Mouse (Mus musculus) thymus, adult 2 months (tissue): ENCODE results near the gene Mmp28. TPM values are rescaled to one million over a fixed set of nuclear protein-coding genes. Genes with fewer than 3 reads are reported as not detected.

Experiments used
- DNase-seq: peaks from one replicate; pipeline ENCODE4 v3.0.0; 2021
- H3K27ac ChIP-seq: fragments of 200-500 bp; 2 replicates; pipeline ENCODE4 v1.5.1; 2012; ENCODE audit warnings: low read length, control low read depth; ENCODE audit not compliant: control insufficient read depth, insufficient read depth
- H3K27me3 ChIP-seq: fragments of 200-500 bp; 2 replicates; pipeline ENCODE4 v1.6.1; 2012; ENCODE audit warnings: mild to moderate bottlenecking, low read length, moderate library complexity, mixed read lengths; ENCODE audit not compliant: control insufficient read depth, insufficient read depth
- H3K36me3 ChIP-seq: fragments of 200-500 bp; 2 replicates; pipeline ENCODE4 v1.6.1; 2012; ENCODE audit warnings: mild to moderate bottlenecking, low read length, moderate library complexity; ENCODE audit not compliant: control insufficient read depth, insufficient read depth
- H3K4me1 ChIP-seq: fragments of 200-500 bp; replicated peaks from 2 replicates; pipeline ENCODE4 v1.6.1; 2012; ENCODE audit warnings: low read length; ENCODE audit not compliant: control insufficient read depth, insufficient read depth
- H3K4me3 ChIP-seq: fragments of 200-500 bp; 2 replicates; pipeline ENCODE4 v1.5.1; 2012; ENCODE audit warnings: mild to moderate bottlenecking, low read length, control low read depth, moderate library complexity; ENCODE audit not compliant: control insufficient read depth, insufficient read depth
- CTCF ChIP-seq: fragments of 200-500 bp; IDR thresholded peaks from 2 replicates; pipeline ENCODE4 v1.5.1; 2012; ENCODE audit warnings: mild to moderate bottlenecking, control low read depth, low read length, moderate library complexity, borderline replicate concordance; ENCODE audit not compliant: control insufficient read depth, poor library complexity, insufficient read depth; ENCODE audit errors: extremely low read depth
- POLR2A ChIP-seq: fragments of 200-500 bp; IDR thresholded peaks from 2 replicates; pipeline ENCODE4 v1.6.1; 2012; ENCODE audit warnings: mild to moderate bottlenecking, low read length, control low read depth, moderate library complexity; ENCODE audit not compliant: control insufficient read depth, poor library complexity, insufficient read depth; ENCODE audit errors: extremely low read depth
- WGBS: fragments of 180-500 bp; shearing (Covaris S2); methylation state at CpG from one replicate; pipeline ENCODE4 v1.1.7; 2018; 5-methylcytosine and 5-hydroxymethylcytosine counted together
- polyA plus RNA-seq: library from polyadenylated mRNA; depleted of rRNA; stranded (reverse); fragments of >200 nt; gene quantifications from 2 replicates; pipeline ENCODE4 v1.2.3, GENCODE M21; 2012

The Mmp28 gene
- polyA plus RNA-seq, 1 experiment = 8.2 TPM

DNA sequence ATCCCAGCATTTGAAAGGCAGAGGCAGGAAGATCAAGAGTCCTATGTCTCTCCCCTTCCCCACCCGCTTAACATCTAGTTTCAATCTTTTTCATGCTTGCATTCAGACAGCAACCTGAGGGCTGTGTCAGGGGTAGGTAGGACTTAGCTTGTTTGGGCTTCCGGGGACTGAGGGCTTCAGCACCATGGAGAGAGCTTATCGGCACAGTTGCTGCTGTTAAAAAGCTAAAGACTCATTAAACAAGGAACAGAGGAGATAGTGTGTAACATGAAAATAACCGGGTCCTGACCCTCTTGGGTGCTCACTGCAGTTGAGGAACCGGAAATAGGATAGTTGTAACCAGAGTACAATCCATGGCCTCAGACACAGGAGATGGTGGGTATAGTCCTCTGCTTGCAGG is 45.8 kb downstream of the Mmp28 start:
- 6% methylated on average over 5 of the region's 5 CpGs for WGBS
- H3K27ac ChIP-seq = no peak overlapping the region
- 0 out of 2 replicates have a peak, but pooled peaks cover 3% of the 10 kb centered on the region for H3K4me1 ChIP-seq
- peak; percentile 71 for DNase-seq
- H3K27me3 ChIP-seq = no peaks in the 10 kb centered on the region; the same call in 1 of the 2 replicates
- H3K36me3 ChIP-seq = no peaks in the 10 kb centered on the region
- H3K4me3 ChIP-seq = no peak overlapping the region
- TF ChIP-seq POLR2A (no peak), CTCF (no peak)

DNA sequence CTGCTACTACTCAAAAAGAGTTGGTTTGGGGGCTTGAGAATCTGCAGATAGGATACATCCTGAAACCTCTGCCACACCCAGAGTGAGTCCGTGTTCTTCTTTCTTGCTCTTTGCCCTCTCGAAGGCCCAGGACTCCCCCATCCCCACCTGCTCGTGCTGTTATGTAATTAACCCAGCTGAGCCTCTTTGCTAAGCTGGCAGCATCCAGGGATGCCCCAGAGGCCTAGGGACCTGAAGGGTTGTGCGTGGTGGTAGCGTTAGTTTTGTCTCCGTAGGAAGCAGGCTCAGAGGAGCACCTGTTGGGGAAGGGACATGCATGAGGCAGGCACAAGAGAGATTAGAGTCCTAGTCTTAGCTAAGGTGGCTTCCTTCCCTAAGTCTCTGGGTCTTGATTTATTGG is 52.4 kb downstream of the Mmp28 start:
- no peak overlapping the region for H3K4me3 ChIP-seq
- no peak for TF ChIP-seq CTCF
- TF ChIP-seq POLR2A = no peak
- no peak overlapping the region for H3K27ac ChIP-seq
- peaks cover 7% of the 10 kb centered on the region; the same call in 1 of the 2 replicates for H3K27me3 ChIP-seq
- H3K36me3 ChIP-seq = no peaks in the 10 kb centered on the region
- H3K4me1 ChIP-seq = peaks cover 3% of the 10 kb centered on the region; the same call in 1 of the 2 replicates
- DNase-seq = no peak
- 82% methylated on average over 6 of the region's 6 CpGs for WGBS

DNA sequence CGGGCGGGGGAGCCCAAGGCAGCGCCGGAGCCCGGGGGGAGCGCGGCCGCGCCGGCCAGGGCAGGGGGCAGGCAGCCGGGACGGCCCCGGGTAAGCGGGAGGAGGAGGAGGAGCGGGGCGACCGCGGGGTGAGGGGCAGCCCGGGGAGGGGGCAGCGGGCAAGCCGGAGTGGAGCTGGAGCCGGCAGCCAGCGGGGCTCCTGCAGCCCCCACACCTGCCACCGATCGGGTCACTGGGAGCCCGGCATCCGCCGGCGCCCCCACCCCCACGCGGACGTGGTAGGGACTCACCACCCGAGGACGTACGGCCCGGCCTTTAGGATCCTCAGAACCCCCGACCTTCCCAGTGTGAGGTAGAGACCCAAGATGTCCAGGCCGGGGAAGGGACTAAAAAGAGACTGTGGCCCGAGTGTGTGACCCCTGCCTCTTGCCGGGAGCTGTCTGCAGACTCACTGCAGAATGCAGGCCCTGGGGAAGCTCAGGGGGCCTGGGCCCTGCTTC is 53.0 kb downstream of the Mmp28 start:
- Histone ChIP-seq H3K4me3 (peak overlapping the region; percentile 15; the same call in 1 of the 2 replicates), H3K27ac (no peak overlapping the region), H3K36me3 (no peaks in the 10 kb centered on the region), H3K4me1 (peaks cover 3% of the 10 kb centered on the region; the same call in 1 of the 2 replicates), H3K27me3 (peaks cover 7% of the 10 kb centered on the region; the same call in 1 of the 2 replicates)
- WGBS = 4% methylated on average over 31 of the region's 40 CpGs
- TF ChIP-seq POLR2A (no peak), CTCF (no peak)
- no peak for DNase-seq

DNA sequence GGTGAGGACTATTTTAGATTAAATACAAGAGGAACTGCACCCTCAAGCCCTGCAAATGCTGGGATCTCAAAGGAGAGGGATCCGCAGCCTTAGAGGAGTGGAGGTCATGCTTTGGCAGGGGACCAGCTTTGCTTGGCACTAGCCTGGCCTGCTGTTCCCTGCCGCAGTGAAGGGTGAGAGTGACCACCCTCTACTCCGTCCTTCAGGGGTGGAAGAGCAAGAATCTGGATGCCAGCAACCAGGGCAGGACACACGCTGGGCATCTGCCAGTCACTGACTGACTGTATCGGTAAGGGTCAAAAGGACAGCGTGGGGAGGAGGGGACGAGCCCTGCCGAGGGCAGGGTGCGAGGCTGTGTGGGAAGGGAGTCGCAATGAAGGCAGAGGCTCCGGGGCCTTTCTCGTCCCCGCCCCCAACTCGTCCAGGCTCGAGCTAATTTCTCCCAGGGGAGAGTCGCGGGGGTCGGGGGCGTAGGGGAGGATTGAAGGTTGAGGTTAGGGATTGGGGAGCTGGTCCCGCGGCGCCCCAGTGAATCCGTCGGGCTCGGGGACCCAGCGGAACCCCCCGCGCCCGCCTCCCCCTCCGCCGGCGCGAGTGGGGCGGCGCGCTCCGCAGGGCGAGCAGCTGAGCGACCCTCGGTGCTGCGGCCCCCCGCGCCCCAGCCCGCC is 53.6 kb downstream of the Mmp28 start, which contains the start of gene Rasl10b:
TSS of gene Rasl10b (plus strand) at position 51 of the 668 bp plus-strand sequence.
- Histone ChIP-seq H3K27ac (no peak within 1 kb of the TSS), H3K27me3 (peaks cover 7% of the 10 kb centered on the region; the same call in 1 of the 2 replicates), H3K36me3 (no peaks in the 10 kb centered on the region), H3K4me1 (peaks cover 3% of the 10 kb centered on the region; the same call in 1 of the 2 replicates), H3K4me3 (peak within 1 kb of the TSS; percentile 15; the same call in 1 of the 2 replicates)
- DNase-seq = no peak
- TF ChIP-seq POLR2A = no peak
- TF ChIP-seq CTCF = no peak
- 6% methylated on average over 44 of the region's 44 CpGs for WGBS

DNA sequence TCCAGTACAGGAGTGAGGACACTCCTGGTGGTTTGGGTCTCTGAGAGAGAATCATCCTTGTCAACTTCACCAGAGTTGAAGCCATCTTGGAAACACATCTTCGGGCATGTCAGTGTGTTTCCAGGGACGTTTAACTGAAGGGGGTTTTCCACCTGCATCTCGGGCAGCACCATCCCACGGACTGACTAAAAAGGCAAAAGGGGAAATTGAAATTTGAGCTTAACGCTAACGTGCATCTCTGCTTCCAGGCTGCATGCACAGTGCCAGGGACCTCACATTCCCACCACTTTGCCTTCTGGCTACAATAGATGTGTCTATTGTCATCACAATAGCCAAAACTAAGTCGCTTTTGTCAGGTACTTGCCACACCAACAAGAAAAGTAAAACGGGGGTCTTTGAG is 54.6 kb downstream of the Mmp28 start:
- peaks cover 7% of the 10 kb centered on the region; the same call in 1 of the 2 replicates for H3K27me3 ChIP-seq
- peaks cover 3% of the 10 kb centered on the region; the same call in 1 of the 2 replicates for H3K4me1 ChIP-seq
- no peak for DNase-seq
- no peak for TF ChIP-seq POLR2A
- no peak for TF ChIP-seq CTCF
- 23% methylated on average over 8 of the region's 8 CpGs for WGBS
- no peak overlapping the region for H3K27ac ChIP-seq
- peaks cover 6% of the 10 kb centered on the region; the same call in 1 of the 2 replicates for H3K36me3 ChIP-seq
- H3K4me3 ChIP-seq = no peak overlapping the region

DNA sequence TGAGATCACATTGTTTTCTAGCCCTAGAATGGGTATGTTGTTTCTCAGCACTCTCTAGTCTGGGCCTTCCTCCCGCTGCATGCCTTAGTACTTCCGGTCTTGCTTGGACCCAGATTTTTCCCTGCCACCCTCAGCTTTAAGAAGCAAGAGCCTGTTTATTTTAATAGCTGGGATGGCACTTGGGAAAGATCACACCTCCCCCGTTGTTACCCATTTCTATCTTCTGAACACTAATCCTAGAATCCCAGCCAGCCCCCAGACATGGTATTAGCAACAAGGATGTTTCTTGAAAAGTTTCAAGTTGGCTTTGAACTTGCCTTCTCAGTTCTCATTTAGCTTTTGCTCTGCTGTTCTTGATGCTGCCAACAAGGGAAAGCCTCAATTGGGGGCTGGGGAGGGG is 56.5 kb downstream of the Mmp28 start:
- Histone ChIP-seq H3K4me1 (peaks cover 3% of the 10 kb centered on the region; the same call in 1 of the 2 replicates), H3K27ac (no peak overlapping the region), H3K4me3 (no peak overlapping the region), H3K36me3 (peaks cover 17% of the 10 kb centered on the region; the same call in 1 of the 2 replicates), H3K27me3 (peaks cover 7% of the 10 kb centered on the region; the same call in 1 of the 2 replicates)
- WGBS = 77% methylated on average over 3 of the region's 3 CpGs
- DNase-seq = no peak
- TF ChIP-seq CTCF (no peak), POLR2A (no peak)
